ENCODE assay signal across 8 mouse cellular contexts in the genomic region with DNA sequence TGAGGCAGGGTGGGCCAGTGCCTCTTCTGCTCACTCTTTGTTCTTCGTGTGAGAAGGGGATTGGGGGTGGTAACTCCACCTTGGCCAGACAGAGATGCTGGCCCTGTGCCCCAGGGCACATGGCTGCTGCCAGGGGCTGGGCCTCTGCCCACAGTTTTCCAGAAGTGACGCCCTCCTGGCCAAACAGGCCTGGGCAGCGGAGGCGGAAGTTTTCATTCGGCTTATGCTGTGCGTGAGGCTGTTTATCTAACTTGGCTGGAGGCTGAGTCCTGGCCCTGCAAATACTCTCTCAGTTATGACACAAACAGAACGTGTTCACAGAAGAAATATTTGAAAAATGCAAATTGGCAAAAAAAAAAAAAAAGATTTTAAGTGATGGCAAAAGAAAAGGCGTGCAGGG.
A peak's percentile ranks its signal among the peaks of the same experiment; 100 is the strongest.
DNase-seq lines count a peak whose midpoint lies in the region; ATAC-seq lines count a peak whose summit lies in the region.

No protein-coding gene starts in this region.

- peak; percentile 39 for DNase-seq in forebrain, embryonic 14.5 days (ENCODE audit: low spot score)
- peak; percentile 52 for DNase-seq in 3134 (ENCODE audit: extremely low read depth, insufficient read length, low spot score)
- DNase-seq in heart, adult 8-10 months (ENCODE audit: low spot score) = peak; percentile 73
- peak; percentile 48 to 63 for DNase-seq in kidney, postnatal 4 days
- DNase-seq in gastrocnemius, adult 18-20 months (ENCODE audit: low spot score) = no peak
- no peak for DNase-seq in thymus, postnatal 36 days

- H3K4me3 ChIP-seq in forebrain, embryonic 14.5 days (ENCODE audit: low read depth, low read length) = no peak overlapping the region
- no peak overlapping the region for H3K4me3 ChIP-seq in forebrain, embryonic 13.5 days
- no peak overlapping the region for H3K4me3 ChIP-seq in stomach, embryonic 16.5 days (replicated peaks; ENCODE audit: low read length)

- H3K9me3 ChIP-seq in forebrain, embryonic 14.5 days (replicated peaks; ENCODE audit: control insufficient read depth, low read length) = no peaks in the 10 kb centered on the region
- no peaks in the 10 kb centered on the region for H3K9me3 ChIP-seq in forebrain, embryonic 13.5 days (replicated peaks)
- no peaks in the 10 kb centered on the region for H3K9me3 ChIP-seq in stomach, embryonic 16.5 days (replicated peaks; ENCODE audit: control insufficient read depth, low read length)

- H3K4me2 ChIP-seq in forebrain, embryonic 14.5 days (ENCODE audit: low read length) = no peak overlapping the region
- H3K4me2 ChIP-seq in forebrain, embryonic 13.5 days = no peak overlapping the region
- no peak overlapping the region for H3K4me2 ChIP-seq in stomach, embryonic 16.5 days (ENCODE audit: low read depth, low read length)

- H3K9ac ChIP-seq in forebrain, embryonic 14.5 days (ENCODE audit: low read length) = no peak overlapping the region
- no peak overlapping the region for H3K9ac ChIP-seq in forebrain, embryonic 13.5 days
- H3K9ac ChIP-seq in stomach, embryonic 16.5 days (ENCODE audit: low read length) = peak overlapping the region; percentile 22

- H3K36me3 ChIP-seq in forebrain, embryonic 14.5 days (ENCODE audit: control insufficient read depth, insufficient read depth, low read length) = no peaks in the 10 kb centered on the region
- H3K36me3 ChIP-seq in forebrain, embryonic 13.5 days (ENCODE audit: poor library complexity, severe bottlenecking) = no peaks in the 10 kb centered on the region
- H3K36me3 ChIP-seq in stomach, embryonic 16.5 days (ENCODE audit: control insufficient read depth, insufficient read depth, low read length) = no peaks in the 10 kb centered on the region

- no peak for ATAC-seq in forebrain, embryonic 14.5 days
- no peak for ATAC-seq in forebrain, embryonic 13.5 days
- ATAC-seq in stomach, embryonic 16.5 days (ENCODE audit: insufficient read depth, low FRiP score) = peak; percentile 41; the same call in 1 of the 2 replicates

- 60% methylated on average over 8 of the region's 8 CpGs for WGBS in forebrain, embryonic 14.5 days
- 70% methylated on average over 8 of the region's 8 CpGs for WGBS in forebrain, embryonic 13.5 days
- WGBS in stomach, embryonic 16.5 days = 24% methylated on average over 8 of the region's 8 CpGs

- no peaks in the 10 kb centered on the region for H3K27me3 ChIP-seq in forebrain, embryonic 14.5 days (replicated peaks; ENCODE audit: control insufficient read depth, insufficient read depth, low read length)
- no peaks in the 10 kb centered on the region for H3K27me3 ChIP-seq in forebrain, embryonic 13.5 days
- H3K27me3 ChIP-seq in stomach, embryonic 16.5 days (ENCODE audit: control insufficient read depth, insufficient read depth, low read length) = no peaks in the 10 kb centered on the region

- H3K27ac ChIP-seq in forebrain, embryonic 14.5 days (ENCODE audit: low read depth, low read length) = no peak overlapping the region
- no peak overlapping the region for H3K27ac ChIP-seq in forebrain, embryonic 13.5 days
- peak overlapping the region; percentile 97 for H3K27ac ChIP-seq in stomach, embryonic 16.5 days (ENCODE audit: low read length)

- peaks cover 5% of the 10 kb centered on the region; the same call in 1 of the 2 replicates for H3K4me1 ChIP-seq in forebrain, embryonic 14.5 days (ENCODE audit: control insufficient read depth, insufficient read depth, low read length)
- H3K4me1 ChIP-seq in forebrain, embryonic 13.5 days = peaks cover 21% of the 10 kb centered on the region
- H3K4me1 ChIP-seq in stomach, embryonic 16.5 days (ENCODE audit: control insufficient read depth, insufficient read depth, low read length) = peaks cover 48% of the 10 kb centered on the region

Comparison
In these comparisons a context has a peak if more than half of its experiments do, and no peak if none do; other contexts are left out.
1. DNase-seq: peak in forebrain, embryonic 14.5 days (single experiment), 3134 (single experiment), heart, adult 8-10 months (single experiment) and kidney, postnatal 4 days (2 of 2); none in gastrocnemius, adult 18-20 months (single experiment) and thymus, postnatal 36 days (0 of 2).